ENCODE assay signal across 16 mouse cellular contexts in the genomic region with DNA sequence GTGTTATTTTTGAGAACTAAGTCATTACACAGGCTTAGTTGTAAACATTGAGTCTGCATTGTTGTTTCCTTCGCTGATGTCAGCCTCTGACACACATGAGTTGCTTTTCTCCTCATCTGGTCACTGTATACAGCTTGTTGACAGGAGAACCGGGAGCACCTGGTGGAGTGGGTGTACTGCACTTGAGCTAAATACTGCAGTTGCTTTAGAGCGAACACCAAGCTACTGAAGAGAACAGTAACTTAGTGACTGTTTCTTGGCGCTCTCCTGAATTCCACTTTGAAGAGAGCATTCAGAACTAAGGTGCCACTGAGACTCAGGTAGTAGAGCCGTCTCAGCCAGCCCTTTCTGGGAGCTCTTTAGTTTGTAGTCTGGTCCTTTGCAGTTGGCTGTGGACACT.
"Had no signal": no experiment of that assay in that cellular context is flagged by ENCODE, and none has a peak within 500 bp of the region (broad histone marks: within the 10 kb centered on the region; RNA-seq: fewer than 3 reads in every experiment).

No protein-coding gene starts in this region.

- H3K27me3 ChIP-seq: intestine, embryonic 15.5 days; kidney, embryonic 15.5 days; liver, embryonic 13.5 days; midbrain, embryonic 12.5 days; midbrain, embryonic 15.5 days; neural tube, embryonic 13.5 days had no signal

- H3K36me3 ChIP-seq: intestine, embryonic 15.5 days had no signal

- H3K9ac ChIP-seq: intestine, embryonic 15.5 days; kidney, embryonic 15.5 days; liver, embryonic 13.5 days; midbrain, embryonic 12.5 days; midbrain, embryonic 15.5 days; neural tube, embryonic 13.5 days had no signal

- H3K27ac ChIP-seq: intestine, embryonic 15.5 days; kidney, embryonic 15.5 days; liver, embryonic 13.5 days; midbrain, embryonic 12.5 days; midbrain, embryonic 15.5 days; neural tube, embryonic 13.5 days; stomach, postnatal 0 days had no signal

- H3K4me2 ChIP-seq: intestine, embryonic 15.5 days; kidney, embryonic 15.5 days; liver, embryonic 13.5 days; midbrain, embryonic 12.5 days; midbrain, embryonic 15.5 days; neural tube, embryonic 13.5 days had no signal

- H3K4me1 ChIP-seq: intestine, embryonic 15.5 days; kidney, embryonic 15.5 days; liver, embryonic 13.5 days; midbrain, embryonic 12.5 days; midbrain, embryonic 15.5 days; neural tube, embryonic 13.5 days had no signal

- ATAC-seq: intestine, embryonic 15.5 days; midbrain, embryonic 15.5 days had no signal

- DNase-seq: kidney, adult 11 months; kidney, adult 8-10 months; kidney, postnatal 10 days; kidney, postnatal 36 days; liver, embryonic 13.5 days; lung, adult 2 months; retina, postnatal 1 day; right cerebral cortex, postnatal 14 days; thymus, postnatal 25 days had no signal

- H3K9me3 ChIP-seq: intestine, embryonic 15.5 days; kidney, embryonic 15.5 days; liver, embryonic 13.5 days; midbrain, embryonic 12.5 days; midbrain, embryonic 15.5 days; neural tube, embryonic 13.5 days had no signal

- H3K4me3 ChIP-seq: intestine, embryonic 15.5 days; kidney, embryonic 15.5 days; liver, embryonic 13.5 days; midbrain, embryonic 12.5 days; midbrain, embryonic 15.5 days; myocyte; neural tube, embryonic 13.5 days had no signal
